Mouse (Mus musculus): ENCODE measurements around the gene Ugt1a5. TPM values are rescaled to one million over a fixed set of nuclear protein-coding genes. Genes with fewer than 3 reads are reported as not detected.

The Ugt1a5 gene
- polyA plus RNA-seq, 1 experiment: 35.1 TPM

DNA sequence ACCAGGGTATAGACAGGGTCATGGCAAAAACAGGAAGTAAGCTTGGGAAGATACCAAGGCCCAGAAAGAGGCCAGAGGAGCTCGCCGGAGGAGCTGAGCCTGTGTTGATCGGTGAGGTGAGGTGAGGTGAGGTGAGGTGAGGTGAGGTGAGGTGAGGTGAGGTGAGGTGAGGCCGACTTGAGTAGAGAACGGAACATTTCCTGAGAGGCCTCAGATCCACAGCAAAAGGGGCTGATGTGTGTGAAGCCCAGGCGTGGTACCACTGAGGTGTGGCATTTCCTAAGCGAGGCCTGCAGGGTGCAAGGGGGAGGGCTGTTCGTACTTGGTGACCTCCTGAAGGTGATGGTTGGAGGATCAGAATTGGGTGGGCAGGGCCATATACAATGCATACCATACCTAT is 87.3 kb downstream of the Ugt1a5 start:
- Histone ChIP-seq H3K27ac (ENCODE audit: insufficient read depth, low read depth, low read length) (no peak overlapping the region), H3K4me3 (ENCODE audit: insufficient read depth, low read length) (no peak overlapping the region)

DNA sequence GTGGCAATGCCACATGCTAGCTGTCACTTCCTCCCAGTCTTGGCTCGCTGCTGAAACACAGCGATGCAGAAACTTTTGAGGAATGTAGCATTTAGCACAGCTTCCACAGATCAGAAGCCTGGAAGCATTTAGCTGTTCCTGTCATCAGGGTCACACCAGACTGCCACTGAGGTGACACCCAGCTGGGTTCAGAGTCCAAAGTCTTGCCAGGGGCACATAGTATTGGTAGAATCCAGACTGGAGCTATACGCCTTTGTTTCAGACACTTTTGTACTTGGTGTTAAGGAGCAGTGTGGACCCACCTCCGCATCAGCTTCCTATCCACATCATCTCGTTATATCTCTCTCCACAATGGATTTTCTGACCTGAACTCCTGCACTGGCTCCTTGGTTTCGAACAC is 87.7 kb downstream of the Ugt1a5 start:
- H3K4me1 ChIP-seq (ENCODE audit: control insufficient read depth, insufficient read depth, low read length): no peaks in the 10 kb centered on the region
- no peak overlapping the region for H3K4me3 ChIP-seq (ENCODE audit: insufficient read depth, low read length)
- no peak overlapping the region for H3K27ac ChIP-seq (ENCODE audit: insufficient read depth, low read depth, low read length)
- TF ChIP-seq CTCF (IDR thresholded peaks at IDR 0.05; ENCODE audit: low read depth, low read length): no peak

More for the DNA sequence above, 87.3 kb downstream of the Ugt1a5 start:
- TF ChIP-seq CTCF (IDR thresholded peaks at IDR 0.05; ENCODE audit: low read depth, low read length) (no peak), POLR2A (IDR thresholded peaks at IDR 0.05; ENCODE audit: borderline replicate concordance, low read depth, low read length) (no peak)
- H3K4me1 ChIP-seq (ENCODE audit: control insufficient read depth, insufficient read depth, low read length): no peaks in the 10 kb centered on the region

DNA sequence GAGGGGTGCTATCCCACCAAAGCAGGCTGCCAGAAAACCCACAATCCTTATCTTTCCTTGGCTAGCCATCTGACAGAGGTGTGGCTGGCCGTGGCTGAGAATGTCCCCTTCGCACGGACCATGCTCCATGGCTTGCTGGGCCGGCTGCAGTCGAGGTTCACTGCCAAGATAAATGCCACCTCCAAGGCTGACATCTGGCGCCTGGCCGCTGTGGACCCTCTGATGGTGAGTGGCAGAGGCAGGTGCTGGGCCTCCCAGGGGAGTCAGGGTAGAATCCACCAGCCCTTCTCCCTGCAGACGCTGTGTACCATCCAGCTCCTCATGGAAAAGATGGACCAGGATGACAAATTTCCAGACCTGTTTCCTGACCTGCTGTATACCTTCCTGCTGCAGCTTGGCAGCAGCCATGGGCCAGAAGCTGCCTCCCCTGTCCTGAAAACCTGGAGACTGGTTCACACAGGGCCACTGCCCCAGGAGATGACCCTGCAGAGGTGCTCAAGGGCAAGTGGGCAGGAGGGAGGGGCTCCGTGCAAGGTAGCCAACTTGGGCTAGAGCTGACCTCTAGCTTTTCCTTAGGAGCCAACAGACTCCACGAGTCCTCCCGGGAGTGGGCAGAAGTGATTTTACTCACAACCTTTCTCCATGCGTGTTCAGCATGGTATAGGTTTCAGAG is 89.1 kb downstream of the Ugt1a5 start:
- H3K27ac ChIP-seq (ENCODE audit: insufficient read depth, low read depth, low read length): no peak overlapping the region
- H3K4me1 ChIP-seq (ENCODE audit: control insufficient read depth, insufficient read depth, low read length): no peaks in the 10 kb centered on the region
- no peak overlapping the region for H3K4me3 ChIP-seq (ENCODE audit: insufficient read depth, low read length)
- no peak for TF ChIP-seq POLR2A (IDR thresholded peaks at IDR 0.05; ENCODE audit: borderline replicate concordance, low read depth, low read length)
- no peak for TF ChIP-seq CTCF (IDR thresholded peaks at IDR 0.05; ENCODE audit: low read depth, low read length)

DNA sequence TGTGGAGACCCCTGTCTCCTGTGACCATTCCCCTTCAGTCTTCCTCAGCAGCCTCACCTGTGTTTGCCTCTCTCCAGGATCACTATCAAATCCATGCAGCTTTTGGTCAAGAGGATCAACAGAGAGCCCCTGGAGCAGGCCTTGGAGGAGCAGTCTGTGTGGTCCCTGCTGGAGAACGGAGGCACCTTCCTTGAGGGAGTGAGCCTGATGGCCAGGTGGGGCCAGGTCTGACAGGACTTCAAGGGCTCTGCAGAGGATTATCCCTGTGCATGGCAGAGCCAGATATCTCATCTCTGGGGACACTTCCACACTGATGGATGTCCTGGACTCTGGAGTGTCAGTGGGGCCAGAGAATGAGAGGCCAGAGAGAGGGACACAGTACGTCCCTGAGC is 89.7 kb downstream of the Ugt1a5 start:
- TF ChIP-seq CTCF (IDR thresholded peaks at IDR 0.05; ENCODE audit: low read depth, low read length) (no peak), POLR2A (IDR thresholded peaks at IDR 0.05; ENCODE audit: borderline replicate concordance, low read depth, low read length) (no peak)
- Histone ChIP-seq H3K4me3 (ENCODE audit: insufficient read depth, low read length) (no peak overlapping the region), H3K4me1 (ENCODE audit: control insufficient read depth, insufficient read depth, low read length) (no peaks in the 10 kb centered on the region), H3K27ac (ENCODE audit: insufficient read depth, low read depth, low read length) (no peak overlapping the region)

DNA sequence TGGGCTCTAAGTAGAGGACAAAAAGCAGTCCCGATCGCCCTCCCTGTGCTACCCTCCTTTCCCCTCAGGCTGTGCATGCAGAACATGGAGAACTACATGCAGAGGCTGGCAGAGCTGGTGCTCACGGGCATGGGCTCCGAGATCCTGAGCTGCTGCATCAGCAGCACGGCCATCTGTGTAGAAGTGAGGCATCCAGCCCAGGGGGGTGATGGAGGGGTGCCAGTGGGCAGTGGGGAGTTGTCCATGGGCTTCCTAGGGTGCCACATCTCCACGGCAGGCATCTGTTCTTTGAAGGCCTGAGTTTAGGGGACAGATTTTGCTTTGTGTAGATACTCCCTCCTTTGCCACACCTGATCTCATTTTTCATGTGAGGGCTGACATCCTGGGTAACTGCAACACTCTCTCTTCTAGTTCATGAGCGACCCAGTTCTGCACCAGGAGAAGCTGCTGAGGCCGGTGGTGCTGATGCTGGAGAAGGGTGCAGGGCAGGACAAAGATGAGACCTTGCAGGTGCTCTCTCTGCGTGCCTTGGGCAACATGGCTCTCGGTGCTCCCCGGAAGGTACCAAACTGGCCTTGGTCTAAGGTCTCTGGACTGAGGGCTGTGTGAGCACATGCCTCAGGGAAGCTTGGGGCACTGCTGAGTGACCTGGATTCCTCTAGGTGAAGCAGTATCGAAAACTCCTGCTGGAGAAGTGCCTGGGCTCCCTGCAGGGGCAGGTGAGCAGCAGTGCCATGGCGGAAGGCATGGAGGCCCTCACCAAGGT is 90.4 kb downstream of the Ugt1a5 start:
- TF ChIP-seq CTCF (IDR thresholded peaks at IDR 0.05; ENCODE audit: low read depth, low read length) (no peak), POLR2A (IDR thresholded peaks at IDR 0.05; ENCODE audit: borderline replicate concordance, low read depth, low read length) (no peak)
- Histone ChIP-seq H3K27ac (ENCODE audit: insufficient read depth, low read depth, low read length) (no peak overlapping the region), H3K4me1 (ENCODE audit: control insufficient read depth, insufficient read depth, low read length) (no peaks in the 10 kb centered on the region), H3K4me3 (ENCODE audit: insufficient read depth, low read length) (no peak overlapping the region)

DNA sequence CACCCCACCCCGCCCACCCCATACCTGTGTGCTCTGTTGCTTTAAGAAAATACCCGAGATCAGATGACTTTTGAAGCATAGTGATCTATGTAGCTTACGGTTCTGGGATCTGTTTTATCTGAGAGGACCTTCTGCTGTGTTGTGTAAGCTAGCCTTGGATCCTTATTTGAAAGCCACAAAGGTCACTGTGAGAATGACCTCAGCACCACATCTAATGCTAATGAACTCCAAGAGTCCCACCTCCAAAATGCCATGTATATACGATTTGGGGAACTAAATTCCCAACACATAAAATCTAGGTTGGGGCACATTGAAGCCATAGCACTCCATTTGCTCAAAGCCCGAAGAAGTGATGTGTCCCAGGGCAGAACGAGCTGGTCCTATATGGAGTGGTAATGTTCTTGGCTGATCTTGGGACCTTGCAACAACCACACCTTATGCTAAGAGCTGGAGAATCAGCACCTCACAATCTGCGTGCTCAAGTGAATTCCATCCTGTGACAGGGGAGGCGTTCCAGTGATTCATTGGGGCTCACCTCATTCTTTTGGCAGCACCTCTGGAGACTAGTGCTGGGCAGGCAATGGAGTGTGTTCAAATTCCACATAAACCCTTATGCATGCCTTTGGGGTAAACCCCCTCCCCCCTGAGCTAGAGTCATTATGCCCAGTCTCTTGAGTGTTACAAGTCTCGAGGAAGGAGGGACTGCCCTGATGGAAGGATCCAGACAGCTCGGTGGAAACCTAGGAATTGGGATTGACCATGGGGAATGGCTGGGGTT is 91.3 kb downstream of the Ugt1a5 start:
- no peak for TF ChIP-seq CTCF (IDR thresholded peaks at IDR 0.05; ENCODE audit: low read depth, low read length)
- TF ChIP-seq POLR2A (IDR thresholded peaks at IDR 0.05; ENCODE audit: borderline replicate concordance, low read depth, low read length): no peak
- H3K27ac ChIP-seq (ENCODE audit: insufficient read depth, low read depth, low read length): no peak overlapping the region
- peaks cover 3% of the 10 kb centered on the region for H3K4me1 ChIP-seq (ENCODE audit: control insufficient read depth, insufficient read depth, low read length)
- no peak overlapping the region for H3K4me3 ChIP-seq (ENCODE audit: insufficient read depth, low read length)

DNA sequence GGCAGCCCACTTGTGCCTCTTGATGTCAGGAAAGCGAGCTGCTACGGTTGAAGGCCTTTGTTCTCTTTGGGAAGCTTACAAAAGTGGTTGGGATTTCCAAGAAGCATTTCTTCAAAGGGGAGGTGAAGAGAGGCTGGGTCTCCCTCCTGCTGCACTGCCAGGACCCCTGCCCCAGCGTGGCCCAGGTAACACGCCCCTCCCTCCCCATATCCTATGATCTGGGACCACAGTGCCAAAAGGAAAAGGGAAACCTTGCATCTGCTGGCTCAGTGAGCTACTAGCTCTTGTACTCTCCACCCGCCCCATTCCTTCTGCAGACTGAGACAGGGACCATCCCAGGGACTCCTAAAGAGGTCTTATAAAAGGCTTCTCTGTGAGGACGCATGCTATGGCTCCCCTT is 91.9 kb downstream of the Ugt1a5 start:
- Histone ChIP-seq H3K4me1 (ENCODE audit: control insufficient read depth, insufficient read depth, low read length) (peaks cover 9% of the 10 kb centered on the region), H3K27ac (ENCODE audit: insufficient read depth, low read depth, low read length) (no peak overlapping the region), H3K4me3 (ENCODE audit: insufficient read depth, low read length) (no peak overlapping the region)
- TF ChIP-seq CTCF (IDR thresholded peaks at IDR 0.05; ENCODE audit: low read depth, low read length): no peak

DNA sequence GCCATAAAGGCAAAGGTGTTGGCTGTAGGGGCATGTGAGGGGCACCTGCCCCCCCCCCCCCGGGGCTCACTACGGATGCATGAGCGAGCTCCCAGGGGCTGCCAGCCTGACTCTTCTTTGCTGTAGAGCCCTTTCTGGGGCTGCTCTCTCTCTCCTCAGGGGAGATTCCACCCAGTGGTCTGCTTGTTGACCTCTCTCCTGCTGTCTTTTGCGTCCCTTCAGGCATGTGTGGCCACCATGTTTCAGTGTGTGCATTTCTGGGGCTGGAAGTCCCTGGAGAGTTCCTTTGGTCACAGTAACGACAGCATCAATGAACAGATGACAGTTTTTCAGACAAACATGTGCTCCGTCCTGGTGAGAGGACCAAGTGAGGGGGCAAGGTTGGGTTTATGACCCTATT is 92.5 kb downstream of the Ugt1a5 start:
- TF ChIP-seq CTCF (IDR thresholded peaks at IDR 0.05; ENCODE audit: low read depth, low read length) (no peak), POLR2A (IDR thresholded peaks at IDR 0.05; ENCODE audit: borderline replicate concordance, low read depth, low read length) (no peak)
- Histone ChIP-seq H3K4me1 (ENCODE audit: control insufficient read depth, insufficient read depth, low read length) (peaks cover 12% of the 10 kb centered on the region), H3K27ac (ENCODE audit: insufficient read depth, low read depth, low read length) (no peak overlapping the region), H3K4me3 (ENCODE audit: insufficient read depth, low read length) (no peak overlapping the region)

DNA sequence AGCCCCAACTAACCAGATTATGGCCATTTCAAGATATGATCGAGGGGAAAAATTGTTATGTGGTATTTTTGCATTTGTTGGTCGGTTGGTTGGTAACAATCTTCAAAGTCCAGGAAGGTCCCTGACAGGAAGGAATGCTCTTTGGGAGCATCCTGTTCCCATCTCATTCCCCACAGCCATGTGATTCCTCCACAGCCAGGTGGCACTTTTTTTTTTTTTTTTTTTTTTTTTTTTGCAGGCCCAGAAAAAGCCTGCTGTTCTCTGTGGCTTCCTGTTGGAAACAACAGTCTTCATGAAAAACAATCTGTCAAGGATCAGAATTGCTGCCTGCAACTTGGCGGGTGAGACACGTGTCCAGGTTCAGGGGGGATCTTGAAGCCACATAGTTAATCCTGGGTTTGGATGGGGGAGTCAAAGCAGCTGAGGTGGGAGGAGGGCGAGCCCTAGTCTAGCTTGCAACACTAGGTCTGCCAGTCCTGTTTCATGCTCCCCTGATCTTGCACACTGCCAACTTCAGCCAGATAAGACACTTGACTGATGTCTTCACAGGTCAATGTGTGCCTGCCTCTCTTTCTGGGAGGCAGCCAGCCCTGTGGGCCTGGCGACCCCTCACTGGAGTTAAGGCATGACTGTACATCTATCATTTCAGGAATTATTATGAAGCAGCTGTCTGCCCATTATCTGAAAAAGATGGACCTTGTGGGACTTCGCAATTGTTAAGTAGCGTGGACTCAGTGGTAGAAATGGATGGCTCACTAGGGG is 93.2 kb downstream of the Ugt1a5 start:
- H3K27ac ChIP-seq (ENCODE audit: insufficient read depth, low read depth, low read length): no peak overlapping the region
- TF ChIP-seq POLR2A (IDR thresholded peaks at IDR 0.05; ENCODE audit: borderline replicate concordance, low read depth, low read length) (no peak), CTCF (IDR thresholded peaks at IDR 0.05; ENCODE audit: low read depth, low read length) (no peak)
- peaks cover 12% of the 10 kb centered on the region for H3K4me1 ChIP-seq (ENCODE audit: control insufficient read depth, insufficient read depth, low read length)
- H3K4me3 ChIP-seq (ENCODE audit: insufficient read depth, low read length): no peak overlapping the region
